Mouse (Mus musculus) CH12.LX (cell line): ENCODE results near the gene Grin1. TPM values are rescaled to one million over a fixed set of nuclear protein-coding genes. Genes with fewer than 3 reads are reported as not detected.

Source experiments
- DNase-seq: peaks from one replicate; pipeline ENCODE4 v3.0.0-alpha.2; 2013; ENCODE audit errors: extremely low read depth
- H3K27ac ChIP-seq: 2 replicates; pipeline ENCODE4 v1.5.1; 2012; ENCODE audit warnings: low read depth, mild to moderate bottlenecking, control low read depth, moderate library complexity; ENCODE audit not compliant: insufficient read depth
- H3K27me3 ChIP-seq: replicated peaks from 2 replicates; pipeline ENCODE3; 2012; ENCODE audit warnings: inconsistent platforms
- H3K36me3 ChIP-seq, 2 experiments: replicated peaks in 1 of 2; 2 replicates each; pipeline versions ENCODE3 to v1.6.1; 2012; ENCODE audit warnings: inconsistent platforms in 1 of 2, low read length in 1 of 2, mild to moderate bottlenecking in 1 of 2, mixed read lengths in 1 of 2, moderate library complexity in 1 of 2; ENCODE audit not compliant: control insufficient read depth in 1 of 2, insufficient read depth in 1 of 2
- H3K4me1 ChIP-seq, 2 experiments: 2 replicates each; pipeline ENCODE4 v1.6.1; 2012; ENCODE audit warnings: inconsistent platforms in 1 of 2, moderate library complexity in 1 of 2; ENCODE audit not compliant: insufficient read depth in 2 of 2, control insufficient read depth in 1 of 2
- H3K4me2 ChIP-seq: 2 replicates; pipeline ENCODE4 v1.6.1; 2012; ENCODE audit warnings: low read depth, mild to moderate bottlenecking, control low read depth; ENCODE audit not compliant: poor library complexity, insufficient read depth, severe bottlenecking
- H3K4me3 ChIP-seq, 3 experiments: fragments of 150-350 bp in 1 of 3; sonication (generic) in 1 of 3; replicated peaks in 1 of 3; 2 replicates each; pipeline versions ENCODE3 to v1.5.1; 2011 to 2012; ENCODE audit warnings: low read depth in 2 of 3, low read length in 2 of 3, mild to moderate bottlenecking in 2 of 3, moderate library complexity in 2 of 3, control low read depth in 1 of 3, improper control_type of control experiment in 1 of 3, inconsistent platforms in 1 of 3, mixed read lengths in 1 of 3; ENCODE audit not compliant: poor library complexity in 1 of 3
- H3K79me2 ChIP-seq: replicated peaks from 2 replicates; pipeline ENCODE4 v1.6.1; 2012; ENCODE audit warnings: mild to moderate bottlenecking, moderate library complexity; ENCODE audit not compliant: control insufficient read depth, poor library complexity, insufficient read depth, severe bottlenecking; ENCODE audit errors: extremely low read depth
- H3K9ac ChIP-seq: 2 replicates; pipeline ENCODE4 v1.6.1; 2012; ENCODE audit warnings: low read depth, mild to moderate bottlenecking, control low read depth, moderate library complexity; ENCODE audit not compliant: insufficient read depth
- H3K9me3 ChIP-seq: replicated peaks from 2 replicates; pipeline ENCODE3; 2012; ENCODE audit warnings: low read length, inconsistent platforms, mixed read lengths
- CHD2 ChIP-seq: IDR thresholded peaks from 2 replicates; pipeline ENCODE4 v1.6.1; 2011; ENCODE audit warnings: low read length, improper control_type of control experiment
- GABPA ChIP-seq: IDR thresholded peaks from 2 replicates; pipeline ENCODE4 v1.6.1; 2012; ENCODE audit warnings: low read depth, low read length, improper control_type of control experiment, inconsistent platforms; ENCODE audit not compliant: insufficient replicate concordance
- IRF4 ChIP-seq: IDR thresholded peaks from 2 replicates; pipeline ENCODE4 v1.6.1; 2014; ENCODE audit warnings: low read depth, mild to moderate bottlenecking, inconsistent platforms, low read length, improper control_type of control experiment
- MAFK ChIP-seq: IDR thresholded peaks from 2 replicates; pipeline ENCODE4 v1.6.1; 2011; ENCODE audit warnings: low read length, improper control_type of control experiment; ENCODE audit not compliant: insufficient replicate concordance
- MEF2A ChIP-seq: IDR thresholded peaks from 2 replicates; pipeline ENCODE4 v1.6.1; 2014; ENCODE audit warnings: low read depth, mild to moderate bottlenecking, inconsistent platforms, low read length, improper control_type of control experiment, borderline replicate concordance
- POLR2A ChIP-seq: IDR thresholded peaks from 2 replicates; pipeline ENCODE4 v1.6.1; 2011; ENCODE audit warnings: low read depth, mild to moderate bottlenecking, improper control_type of control experiment, low read length
- RAD21 ChIP-seq: IDR thresholded peaks from 2 replicates; pipeline ENCODE4 v1.6.1; 2011; ENCODE audit warnings: low read depth, mild to moderate bottlenecking, low read length, improper control_type of control experiment, moderate library complexity
- RCOR1 ChIP-seq: conservative IDR thresholded peaks from 2 replicates; pipeline ENCODE4 v1.6.1; 2012; ENCODE audit warnings: low read depth, mild to moderate bottlenecking, inconsistent platforms, low read length, improper control_type of control experiment
- SIN3A ChIP-seq: IDR thresholded peaks from 2 replicates; pipeline ENCODE4 v1.6.1; 2012; ENCODE audit warnings: low read length, improper control_type of control experiment, inconsistent platforms
- TCF12 ChIP-seq: IDR thresholded peaks from 2 replicates; pipeline ENCODE4 v1.6.1; 2014; ENCODE audit warnings: low read depth, mild to moderate bottlenecking, inconsistent platforms, low read length, improper control_type of control experiment
- USF1 ChIP-seq: IDR thresholded peaks from 2 replicates; pipeline ENCODE4 v1.6.1; 2014; ENCODE audit warnings: low read depth, mild to moderate bottlenecking, inconsistent platforms, low read length, improper control_type of control experiment
- ZMIZ1 ChIP-seq: IDR thresholded peaks from 2 replicates; pipeline ENCODE4 v1.6.1; 2012; ENCODE audit warnings: low read depth, mild to moderate bottlenecking, inconsistent platforms, low read length, improper control_type of control experiment
- ZNF384 ChIP-seq: IDR thresholded peaks from 2 replicates; pipeline ENCODE4 v1.6.1; 2012; ENCODE audit warnings: low read depth, low read length, improper control_type of control experiment, inconsistent platforms
- dilution Hi-C: fragments of 300-500 bp; cut with MboI; formaldehyde crosslinking; loops from 2 replicates; pipeline ENCODE4 v1.14.3; 2020; ENCODE audit warnings: low sequenced_read_pairs; ENCODE audit not compliant: extremely low pct_unique_long_range_greater_than_20kb, extremely low pct_ligation_motif_present
- in situ Hi-C: fragments of 300-500 bp; cut with MboI; formaldehyde crosslinking; loops from 3 replicates; pipeline ENCODE4 v1.14.3; 2019; ENCODE audit warnings: low sequenced_read_pairs, low pct_ligation_motif_present, low pct_unique_long_range_greater_than_20kb, mixed read lengths
- polyA plus RNA-seq: library from polyadenylated mRNA; unstranded; fragments of >175 nt; gene quantifications from 2 replicates; pipeline ENCODE4 v1.2.1, GENCODE M21; 2012; ENCODE audit warnings: low read depth; ENCODE audit not compliant: insufficient read length
- total RNA-seq, 2 experiments: library from RNA; depleted of rRNA; stranded (reverse); fragments of 300-350 nt in 1 of 2; fragments of >200 nt in 1 of 2; gene quantifications; 2 replicates each; pipeline ENCODE4 v1.2.3; 2012 to 2014

Gene Grin1
- total and polyA plus RNA-seq, 3 experiments: 0.06 to 0.36 (median 0.17) TPM

DNA sequence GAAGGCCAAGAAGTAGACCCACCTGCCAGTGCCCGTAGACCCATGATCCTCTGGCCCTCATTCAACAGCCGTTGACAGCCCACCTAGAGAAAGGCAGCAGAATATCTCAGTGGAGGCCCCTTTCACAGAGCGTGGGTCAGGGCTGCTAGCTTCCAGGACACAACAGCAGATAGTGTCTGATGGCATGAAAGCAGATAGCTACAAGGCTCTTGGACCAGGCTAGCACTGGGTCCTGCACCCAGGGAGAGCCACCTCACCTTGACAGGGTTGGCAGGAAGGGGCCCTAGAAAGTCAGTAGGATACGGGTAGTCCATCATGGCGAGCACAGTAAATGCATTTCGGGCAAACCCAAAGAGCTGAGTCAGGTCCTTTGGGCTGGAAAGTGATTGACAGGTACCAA, 35.2 kb upstream of the Grin1 start:
- no peaks in the 10 kb centered on the region for H3K27me3 ChIP-seq
- dilution Hi-C loops: no loop called here
- H3K4me2 ChIP-seq: no peak overlapping the region
- H3K27ac ChIP-seq: no peak overlapping the region
- H3K9ac ChIP-seq: no peak overlapping the region
- no peaks in the 10 kb centered on the region for H3K79me2 ChIP-seq
- TF ChIP-seq SIN3A: no peak
- TF ChIP-seq POLR2A: no peak
- TF ChIP-seq MEF2A: no peak
- TF ChIP-seq, all 38 proteins: peak for 0
- Histone ChIP-seq H3K36me3 (peaks cover 50 to 63% of the 10 kb centered on the region in 2 experiments), H3K4me1 (peaks cover 9 to 30% of the 10 kb centered on the region in 2 experiments), H3K4me3 (no peak overlapping the region), H3K9me3 (no peaks in the 10 kb centered on the region)
- DNase-seq: no peak
- in situ Hi-C loops: no loop called here

DNA sequence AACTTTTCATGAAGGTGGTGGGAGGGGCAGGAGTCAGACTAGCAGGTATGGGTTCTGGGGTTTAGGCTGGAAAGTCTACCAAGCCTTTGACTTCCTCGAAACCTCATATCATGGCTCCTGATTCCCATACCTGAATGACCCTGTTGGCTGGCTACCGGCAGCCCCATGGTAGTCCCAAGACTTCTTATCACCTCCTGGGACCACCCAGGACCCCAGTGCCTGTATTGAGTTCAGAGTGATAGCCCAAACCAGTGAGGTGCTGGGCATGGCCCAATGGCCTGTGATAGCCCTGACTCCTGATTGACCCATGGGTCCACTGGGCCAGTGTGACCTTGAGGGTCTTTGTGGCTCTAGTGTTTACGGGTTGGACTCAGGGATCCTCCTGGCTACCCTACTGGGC, 31.7 kb upstream of the Grin1 start:
- no peak for DNase-seq
- no peak overlapping the region for H3K4me2 ChIP-seq
- H3K9ac ChIP-seq: no peak overlapping the region
- no peaks in the 10 kb centered on the region for H3K9me3 ChIP-seq
- no peak for TF ChIP-seq ZMIZ1
- dilution Hi-C loops (no loop called here), in situ Hi-C loops (no loop called here)
- peaks cover 5 to 18% of the 10 kb centered on the region in 2 experiments for H3K4me1 ChIP-seq
- no peaks in the 10 kb centered on the region; the same call in 1 of the 2 replicates for H3K79me2 ChIP-seq
- peaks cover 81 to 94% of the 10 kb centered on the region in 2 experiments for H3K36me3 ChIP-seq
- H3K27ac ChIP-seq: no peak overlapping the region
- H3K4me3 ChIP-seq: no peak overlapping the region
- no peaks in the 10 kb centered on the region for H3K27me3 ChIP-seq

DNA sequence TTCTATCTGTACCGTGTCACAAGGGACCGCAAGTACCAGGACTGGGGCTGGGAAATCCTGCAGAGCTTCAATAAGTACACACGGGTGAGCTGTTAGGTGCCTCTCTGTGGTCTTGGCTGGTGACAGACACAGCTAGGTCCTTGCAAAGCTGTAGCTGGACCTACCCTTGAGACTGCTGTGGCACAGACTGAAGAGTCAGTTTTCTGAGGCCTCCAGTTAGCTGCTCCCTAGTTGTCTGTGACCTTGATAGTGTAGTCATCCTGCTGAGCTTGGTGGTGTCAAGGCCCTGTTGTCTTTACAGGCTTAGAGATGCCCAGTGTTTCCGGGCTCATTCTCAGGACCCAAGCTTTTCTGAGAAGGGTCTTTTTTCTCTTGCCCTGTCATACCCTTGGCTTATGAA, 30.5 kb upstream of the Grin1 start:
- dilution Hi-C loops: no loop called here
- Histone ChIP-seq H3K27ac (no peak overlapping the region), H3K36me3 (peaks cover 92 to 97% of the 10 kb centered on the region in 2 experiments), H3K4me1 (peaks cover 0 to 6% of the 10 kb centered on the region in 2 experiments; a peak in 1 of 4 replicates), H3K9me3 (no peaks in the 10 kb centered on the region), H3K9ac (no peak overlapping the region), H3K4me3 (no peak overlapping the region), H3K27me3 (no peaks in the 10 kb centered on the region), H3K4me2 (no peak overlapping the region), H3K79me2 (no peaks in the 10 kb centered on the region; the same call in 1 of the 2 replicates)
- in situ Hi-C loops: no loop called here
- no peak for DNase-seq
- TF ChIP-seq TCF12: no peak
- TF ChIP-seq ZMIZ1: no peak
- TF ChIP-seq USF1: no peak
- no peak for TF ChIP-seq ZNF384
- TF ChIP-seq GABPA: no peak
- TF ChIP-seq RAD21: no peak
- no peak for TF ChIP-seq MAFK
- TF ChIP-seq CHD2: no peak
- TF ChIP-seq RCOR1: no peak
- no peak for TF ChIP-seq MEF2A
- TF ChIP-seq IRF4: no peak
